ENCODE assay signal across 29 mouse cellular contexts in genomic region chr5:127499151-127499827, GRCm38 (mm10).
DNase-seq lines count a peak whose midpoint lies in the region; ATAC-seq lines count a peak whose summit lies in the region.
"Had no signal": no experiment of that assay in that cellular context is flagged by ENCODE, and none has a peak within 500 bp of the region (broad histone marks: within the 10 kb centered on the region; RNA-seq: fewer than 3 reads in every experiment).

No protein-coding gene starts in this region.

- H3K9ac ChIP-seq in hindbrain, embryonic 13.5 days: no peak overlapping the region
- no peak overlapping the region for H3K9ac ChIP-seq in hindbrain, embryonic 11.5 days (ENCODE audit: low read depth, low read length)
- no peak overlapping the region for H3K9ac ChIP-seq in midbrain, embryonic 14.5 days (replicated peaks; ENCODE audit: low read length)
- H3K9ac ChIP-seq in midbrain, embryonic 13.5 days (replicated peaks): no peak overlapping the region
- no peak overlapping the region for H3K9ac ChIP-seq in hindbrain, embryonic 16.5 days (ENCODE audit: low read depth, low read length)
- no peak overlapping the region for H3K9ac ChIP-seq in neural tube, embryonic 15.5 days (replicated peaks)
- H3K9ac ChIP-seq: embryonic facial prominence, embryonic 13.5 days; heart, embryonic 12.5 days; kidney, embryonic 15.5 days; liver, embryonic 14.5 days had no signal

- no peaks in the 10 kb centered on the region for H3K36me3 ChIP-seq in hindbrain, embryonic 13.5 days
- H3K36me3 ChIP-seq in hindbrain, embryonic 11.5 days (ENCODE audit: control insufficient read depth, insufficient read depth, low read length): no peaks in the 10 kb centered on the region
- no peaks in the 10 kb centered on the region for H3K36me3 ChIP-seq in midbrain, embryonic 14.5 days (ENCODE audit: control insufficient read depth, insufficient read depth, low read length)
- no peaks in the 10 kb centered on the region for H3K36me3 ChIP-seq in midbrain, embryonic 13.5 days
- no peaks in the 10 kb centered on the region for H3K36me3 ChIP-seq in hindbrain, embryonic 16.5 days (ENCODE audit: control insufficient read depth, insufficient read depth, low read length)
- H3K36me3 ChIP-seq in neural tube, embryonic 15.5 days: no peaks in the 10 kb centered on the region
- H3K36me3 ChIP-seq: embryonic facial prominence, embryonic 13.5 days; forebrain, embryonic 10.5 days; heart, embryonic 12.5 days; kidney, embryonic 15.5 days had no signal

- no peak overlapping the region for H3K4me2 ChIP-seq in hindbrain, embryonic 13.5 days
- no peak overlapping the region for H3K4me2 ChIP-seq in hindbrain, embryonic 11.5 days (replicated peaks; ENCODE audit: low read depth, low read length)
- H3K4me2 ChIP-seq in midbrain, embryonic 14.5 days (ENCODE audit: low read length): no peak overlapping the region
- no peak overlapping the region for H3K4me2 ChIP-seq in midbrain, embryonic 13.5 days (replicated peaks)
- no peak overlapping the region for H3K4me2 ChIP-seq in hindbrain, embryonic 16.5 days (ENCODE audit: low read length)
- H3K4me2 ChIP-seq in neural tube, embryonic 15.5 days: no peak overlapping the region
- H3K4me2 ChIP-seq: embryonic facial prominence, embryonic 13.5 days; heart, embryonic 12.5 days; kidney, embryonic 15.5 days had no signal

- no peak overlapping the region for H3K27ac ChIP-seq in hindbrain, embryonic 13.5 days
- no peak overlapping the region for H3K27ac ChIP-seq in hindbrain, embryonic 11.5 days (ENCODE audit: low read depth, low read length)
- no peak overlapping the region for H3K27ac ChIP-seq in midbrain, embryonic 14.5 days (replicated peaks; ENCODE audit: low read depth, low read length)
- H3K27ac ChIP-seq in midbrain, embryonic 13.5 days: no peak overlapping the region
- H3K27ac ChIP-seq in hindbrain, embryonic 16.5 days (ENCODE audit: low read depth, low read length): no peak overlapping the region
- 0 out of 2 replicates have a peak overlapping the region, but pooled peaks have one; percentile 11 for H3K27ac ChIP-seq in neural tube, embryonic 15.5 days (replicated peaks)
- H3K27ac ChIP-seq: embryonic facial prominence, embryonic 13.5 days; forebrain, embryonic 10.5 days; kidney, embryonic 15.5 days; liver, embryonic 14.5 days; stomach, postnatal 0 days had no signal

- H3K4me1 ChIP-seq in hindbrain, embryonic 13.5 days (replicated peaks): peaks cover 23% of the 10 kb centered on the region
- H3K4me1 ChIP-seq in hindbrain, embryonic 11.5 days (replicated peaks; ENCODE audit: control insufficient read depth, insufficient read depth, low read length): 0 out of 2 replicates have a peak, but pooled peaks cover 3% of the 10 kb centered on the region
- H3K4me1 ChIP-seq in midbrain, embryonic 14.5 days (ENCODE audit: control insufficient read depth, insufficient read depth, low read length): peaks cover 3% of the 10 kb centered on the region; the same call in 1 of the 2 replicates
- H3K4me1 ChIP-seq in midbrain, embryonic 13.5 days (replicated peaks): peaks cover 20% of the 10 kb centered on the region
- H3K4me1 ChIP-seq in hindbrain, embryonic 16.5 days (ENCODE audit: control insufficient read depth, insufficient read depth, low read depth, low read length): peaks cover 17% of the 10 kb centered on the region
- peaks cover 27% of the 10 kb centered on the region for H3K4me1 ChIP-seq in neural tube, embryonic 15.5 days
- H3K4me1 ChIP-seq: forebrain, embryonic 10.5 days; heart, embryonic 12.5 days; kidney, embryonic 15.5 days; megakaryocyte, embryonic 14.5 days had no signal

- 42% methylated on average over 12 of the region's 12 CpGs for WGBS in hindbrain, embryonic 13.5 days
- WGBS in hindbrain, embryonic 11.5 days: 74% methylated on average over 12 of the region's 12 CpGs
- 65% methylated on average over 12 of the region's 12 CpGs for WGBS in midbrain, embryonic 14.5 days
- 68% methylated on average over 12 of the region's 12 CpGs for WGBS in midbrain, embryonic 13.5 days
- WGBS in hindbrain, embryonic 16.5 days: 26% methylated on average over 12 of the region's 12 CpGs
- WGBS in neural tube, embryonic 15.5 days: 25% methylated on average over 12 of the region's 12 CpGs

- H3K27me3 ChIP-seq in hindbrain, embryonic 13.5 days: peaks cover 21% of the 10 kb centered on the region
- no peaks in the 10 kb centered on the region for H3K27me3 ChIP-seq in hindbrain, embryonic 11.5 days (ENCODE audit: control insufficient read depth, insufficient read depth, low read length)
- H3K27me3 ChIP-seq in midbrain, embryonic 14.5 days (ENCODE audit: control insufficient read depth, insufficient read depth, low read length): no peaks in the 10 kb centered on the region
- no peaks in the 10 kb centered on the region for H3K27me3 ChIP-seq in midbrain, embryonic 13.5 days
- H3K27me3 ChIP-seq in hindbrain, embryonic 16.5 days (replicated peaks; ENCODE audit: control insufficient read depth, insufficient read depth, low read length): no peaks in the 10 kb centered on the region
- H3K27me3 ChIP-seq in neural tube, embryonic 15.5 days (replicated peaks): no peaks in the 10 kb centered on the region
- H3K27me3 ChIP-seq: embryonic facial prominence, embryonic 13.5 days; heart, embryonic 12.5 days; kidney, embryonic 15.5 days; megakaryocyte, embryonic 14.5 days; Patski had no signal

- H3K9me3 ChIP-seq in hindbrain, embryonic 13.5 days: no peaks in the 10 kb centered on the region
- H3K9me3 ChIP-seq in hindbrain, embryonic 11.5 days (ENCODE audit: control insufficient read depth, low read length): no peaks in the 10 kb centered on the region
- H3K9me3 ChIP-seq in midbrain, embryonic 14.5 days (ENCODE audit: control insufficient read depth, low read length): no peaks in the 10 kb centered on the region
- no peaks in the 10 kb centered on the region for H3K9me3 ChIP-seq in midbrain, embryonic 13.5 days
- no peaks in the 10 kb centered on the region for H3K9me3 ChIP-seq in hindbrain, embryonic 16.5 days (ENCODE audit: control insufficient read depth, low read length)
- no peaks in the 10 kb centered on the region for H3K9me3 ChIP-seq in neural tube, embryonic 15.5 days (replicated peaks)
- H3K9me3 ChIP-seq: forebrain, embryonic 10.5 days; heart, embryonic 12.5 days; kidney, embryonic 15.5 days had no signal

- H3K4me3 ChIP-seq in hindbrain, embryonic 13.5 days: no peak overlapping the region
- no peak overlapping the region for H3K4me3 ChIP-seq in hindbrain, embryonic 11.5 days (ENCODE audit: low read depth, low read length)
- no peak overlapping the region for H3K4me3 ChIP-seq in midbrain, embryonic 14.5 days (replicated peaks; ENCODE audit: low read depth, low read length)
- H3K4me3 ChIP-seq in midbrain, embryonic 13.5 days (replicated peaks): no peak overlapping the region
- no peak overlapping the region for H3K4me3 ChIP-seq in hindbrain, embryonic 16.5 days (ENCODE audit: low read length)
- no peak overlapping the region for H3K4me3 ChIP-seq in neural tube, embryonic 15.5 days (replicated peaks)
- H3K4me3 ChIP-seq: embryonic facial prominence, embryonic 13.5 days; forebrain, embryonic 10.5 days; heart, embryonic 12.5 days; kidney, embryonic 15.5 days; megakaryocyte, embryonic 14.5 days had no signal

- ATAC-seq in hindbrain, embryonic 13.5 days (ENCODE audit: low FRiP score): peak; percentile 63; the same call in 1 of the 2 replicates
- ATAC-seq in hindbrain, embryonic 11.5 days (ENCODE audit: low FRiP score): no peak
- ATAC-seq in midbrain, embryonic 14.5 days (ENCODE audit: low FRiP score, low TSS enrichment): no peak
- ATAC-seq in midbrain, embryonic 13.5 days: no peak
- ATAC-seq in hindbrain, embryonic 16.5 days: peak; percentile 48; the same call in 1 of the 2 replicates
- ATAC-seq in neural tube, embryonic 15.5 days (ENCODE audit: low FRiP score): peak; percentile 47; the same call in 1 of the 2 replicates
- ATAC-seq: Patski had no signal

- no peak for DNase-seq in hindbrain, embryonic 11.5 days (ENCODE audit: low spot score)
- peak; percentile 52 for DNase-seq in midbrain, embryonic 14.5 days
- DNase-seq in cerebellum, postnatal 4 days (ENCODE audit: low spot score in 2 of 2): no peak
- DNase-seq: adrenal gland, postnatal 10 days; cerebellum, adult 11 months; cerebellum, adult 9-10 months; cerebellum, postnatal 36 days; gastrocnemius, postnatal 14 days; heart, postnatal 4 days; kidney, adult 18-20 months; kidney, postnatal 25 days; liver; lung, adult 2 months; lung, postnatal 4 days; right cerebral cortex, postnatal 4 days; thymus, adult 2 months; thymus, postnatal 36 days had no signal

Comparison
In these comparisons a context has a peak if more than half of its experiments do, and no peak if none do; other contexts are left out.
1. ATAC-seq: peak in hindbrain, embryonic 13.5 days (single experiment), hindbrain, embryonic 16.5 days (single experiment) and neural tube, embryonic 15.5 days (single experiment); none in hindbrain, embryonic 11.5 days (single experiment), midbrain, embryonic 14.5 days (single experiment) and midbrain, embryonic 13.5 days (single experiment).